Mouse (Mus musculus): ENCODE data around the gene Trim3. TPM values are rescaled to one million over a fixed set of nuclear protein-coding genes. Genes with fewer than 3 reads are reported as not detected.

Gene Trim3
- polyA plus RNA-seq, 2 experiments: 35.1 to 68.3 TPM

DNA sequence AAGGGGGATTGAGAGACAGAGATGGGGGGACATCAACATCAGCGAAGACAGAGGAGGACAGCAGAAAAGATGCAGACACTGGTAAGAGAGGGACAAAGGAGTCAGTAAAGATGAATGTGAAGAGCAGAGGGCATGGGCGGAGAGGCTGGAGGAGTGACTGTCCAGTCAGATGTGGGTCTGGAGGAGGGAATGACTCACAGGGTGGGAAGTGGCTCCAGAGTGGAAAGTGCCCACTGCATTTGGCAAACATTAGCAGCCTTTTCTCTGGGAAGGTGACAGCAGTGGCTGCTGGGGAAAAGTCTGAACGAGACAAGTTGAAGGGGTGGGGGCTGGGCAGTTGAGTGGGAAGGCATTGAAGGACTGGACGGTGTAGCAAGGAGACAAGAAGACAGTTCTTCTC is 12.3 kb downstream of the Trim3 start:
- no peaks in the 10 kb centered on the region for H3K4me1 ChIP-seq (ENCODE audit: control insufficient read depth, insufficient read depth, low read length)
- no peak overlapping the region for H3K27ac ChIP-seq (replicated peaks; ENCODE audit: low read depth, low read length)
- no peak for ATAC-seq (ENCODE audit: low FRiP score, low read depth)
- H3K4me3 ChIP-seq (replicated peaks; ENCODE audit: low read length): no peak overlapping the region
- 78% methylated on average over 4 of the region's 4 CpGs for WGBS
- H3K36me3 ChIP-seq (ENCODE audit: control insufficient read depth, insufficient read depth, low read length): peaks cover 79% of the 10 kb centered on the region
- no peak overlapping the region for H3K9ac ChIP-seq (ENCODE audit: low read depth, low read length, severe bottlenecking)
- H3K4me2 ChIP-seq (replicated peaks; ENCODE audit: low read depth, low read length, severe bottlenecking): no peak overlapping the region
- no peak for DNase-seq (ENCODE audit: low spot score)
- no peaks in the 10 kb centered on the region for H3K9me3 ChIP-seq (ENCODE audit: control insufficient read depth, low read length)
- no peak for TF ChIP-seq POLR2A (IDR thresholded peaks at IDR 0.05; ENCODE audit: borderline replicate concordance, extremely low read depth, insufficient read depth, insufficient read length)
- H3K27me3 ChIP-seq (ENCODE audit: control insufficient read depth, insufficient read depth, low read length): no peaks in the 10 kb centered on the region

DNA sequence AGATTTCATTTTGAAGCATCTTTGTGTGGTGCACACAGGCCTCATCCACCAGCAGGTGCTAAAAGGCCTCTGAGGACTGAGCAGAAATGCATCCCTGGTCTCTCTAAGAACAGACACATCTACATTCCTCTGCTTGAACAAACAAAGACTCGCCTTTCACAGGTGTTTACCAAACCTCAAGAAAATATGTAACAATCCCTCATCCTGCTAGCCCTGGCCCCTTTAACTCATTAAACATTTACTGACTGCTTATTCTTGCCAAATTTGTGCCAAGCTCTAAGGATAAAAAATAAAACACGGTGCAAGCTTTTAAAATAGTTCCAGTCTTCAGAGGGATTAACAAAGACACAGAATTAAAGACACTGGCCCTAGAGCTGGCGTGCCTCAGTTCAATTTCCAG is 13.7 kb downstream of the Trim3 start:
- Histone ChIP-seq H3K9me3 (ENCODE audit: control insufficient read depth, low read length) (no peaks in the 10 kb centered on the region), H3K27me3 (ENCODE audit: control insufficient read depth, insufficient read depth, low read length) (no peaks in the 10 kb centered on the region), H3K4me2 (replicated peaks; ENCODE audit: low read depth, low read length, severe bottlenecking) (no peak overlapping the region), H3K9ac (ENCODE audit: low read depth, low read length, severe bottlenecking) (no peak overlapping the region), H3K36me3 (ENCODE audit: control insufficient read depth, insufficient read depth, low read length) (peaks cover 85% of the 10 kb centered on the region), H3K4me1 (ENCODE audit: control insufficient read depth, insufficient read depth, low read length) (no peaks in the 10 kb centered on the region), H3K27ac (replicated peaks; ENCODE audit: low read depth, low read length) (no peak overlapping the region), H3K4me3 (replicated peaks; ENCODE audit: low read length) (no peak overlapping the region)
- WGBS: 70% methylated on average over 3 of the region's 3 CpGs
- no peak for DNase-seq (ENCODE audit: low spot score)
- no peak for TF ChIP-seq POLR2A (IDR thresholded peaks at IDR 0.05; ENCODE audit: borderline replicate concordance, extremely low read depth, insufficient read depth, insufficient read length)
- ATAC-seq (ENCODE audit: low FRiP score, low read depth): no peak

DNA sequence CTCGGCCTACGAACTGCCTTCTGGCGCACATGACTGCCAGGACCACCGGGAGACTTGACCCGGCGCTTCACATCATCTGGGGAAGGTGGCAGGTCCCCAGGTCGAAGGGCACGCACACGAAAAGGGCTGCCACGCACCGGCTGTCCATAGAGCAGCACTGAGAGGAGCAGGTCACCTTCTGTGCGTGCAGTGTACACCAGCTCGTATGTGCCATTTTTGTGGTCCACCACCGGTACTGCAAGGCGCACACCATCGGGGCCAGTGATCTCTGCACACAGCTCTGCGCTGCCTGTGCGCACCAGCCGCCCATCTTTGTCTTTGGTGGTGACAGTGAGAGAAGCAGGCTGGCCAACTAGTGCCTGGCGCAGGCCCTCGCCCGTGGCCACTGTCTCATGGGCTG is 15.6 kb downstream of the Trim3 start:
- WGBS: 96% methylated on average over 22 of the region's 22 CpGs
- Histone ChIP-seq H3K4me1 (ENCODE audit: control insufficient read depth, insufficient read depth, low read length) (no peaks in the 10 kb centered on the region), H3K27me3 (ENCODE audit: control insufficient read depth, insufficient read depth, low read length) (no peaks in the 10 kb centered on the region), H3K4me3 (replicated peaks; ENCODE audit: low read length) (no peak overlapping the region), H3K9me3 (ENCODE audit: control insufficient read depth, low read length) (no peaks in the 10 kb centered on the region), H3K36me3 (ENCODE audit: control insufficient read depth, insufficient read depth, low read length) (peaks cover 85% of the 10 kb centered on the region), H3K27ac (replicated peaks; ENCODE audit: low read depth, low read length) (no peak overlapping the region), H3K4me2 (replicated peaks; ENCODE audit: low read depth, low read length, severe bottlenecking) (no peak overlapping the region), H3K9ac (ENCODE audit: low read depth, low read length, severe bottlenecking) (no peak overlapping the region)
- DNase-seq (ENCODE audit: low spot score): no peak
- no peak for TF ChIP-seq POLR2A (IDR thresholded peaks at IDR 0.05; ENCODE audit: borderline replicate concordance, extremely low read depth, insufficient read depth, insufficient read length)
- no peak for ATAC-seq (ENCODE audit: low FRiP score, low read depth)

DNA sequence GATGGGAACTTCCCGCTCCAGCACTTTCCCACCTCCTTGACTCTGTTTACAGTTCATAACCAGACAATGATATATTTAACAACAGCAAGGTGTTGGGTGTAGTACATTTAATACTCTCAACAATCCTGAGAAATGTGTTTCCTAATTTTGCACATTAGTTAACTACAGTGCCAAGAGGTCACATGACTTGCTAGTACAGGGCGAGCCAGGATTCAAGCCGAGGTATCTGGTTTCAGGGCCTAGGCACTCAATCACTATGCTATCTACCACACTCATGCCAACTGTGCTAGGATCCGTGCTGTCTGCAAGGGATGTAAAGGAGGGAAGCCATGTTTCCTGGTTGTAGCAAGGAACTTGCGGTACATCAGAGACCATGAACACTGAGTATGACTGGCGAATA is 16.8 kb downstream of the Trim3 start:
- H3K4me3 ChIP-seq (replicated peaks; ENCODE audit: low read length): no peak overlapping the region
- 83% methylated on average over 6 of the region's 6 CpGs for WGBS
- no peak overlapping the region for H3K4me2 ChIP-seq (replicated peaks; ENCODE audit: low read depth, low read length, severe bottlenecking)
- H3K36me3 ChIP-seq (ENCODE audit: control insufficient read depth, insufficient read depth, low read length): peaks cover 95% of the 10 kb centered on the region
- no peak overlapping the region for H3K27ac ChIP-seq (replicated peaks; ENCODE audit: low read depth, low read length)
- DNase-seq (ENCODE audit: low spot score) (no peak), ATAC-seq (ENCODE audit: low FRiP score, low read depth) (no peak)
- H3K27me3 ChIP-seq (ENCODE audit: control insufficient read depth, insufficient read depth, low read length): no peaks in the 10 kb centered on the region
- H3K9ac ChIP-seq (ENCODE audit: low read depth, low read length, severe bottlenecking): no peak overlapping the region
- H3K9me3 ChIP-seq (ENCODE audit: control insufficient read depth, low read length): no peaks in the 10 kb centered on the region
- no peak for TF ChIP-seq POLR2A (IDR thresholded peaks at IDR 0.05; ENCODE audit: borderline replicate concordance, extremely low read depth, insufficient read depth, insufficient read length)
- H3K4me1 ChIP-seq (ENCODE audit: control insufficient read depth, insufficient read depth, low read length): no peaks in the 10 kb centered on the region

DNA sequence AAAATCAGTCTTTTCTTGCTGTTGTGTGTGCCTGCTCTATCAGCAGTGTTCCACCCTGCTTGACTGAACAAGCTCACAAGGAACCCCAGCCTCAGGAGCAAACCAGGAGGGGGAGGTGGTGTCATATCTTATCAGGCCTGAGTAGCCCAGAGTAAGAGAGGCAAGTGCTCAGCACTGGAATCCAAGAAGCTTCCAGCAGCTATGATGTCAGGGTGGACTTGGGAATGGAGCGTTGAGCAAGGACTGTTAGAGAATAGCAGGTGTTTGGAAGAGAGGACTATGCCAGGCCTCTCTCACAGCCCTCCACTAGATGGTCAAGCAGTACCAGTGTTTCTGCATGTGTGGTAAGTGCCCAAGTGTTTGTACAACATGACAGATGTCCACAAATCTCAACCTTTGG is 17.7 kb downstream of the Trim3 start:
- no peak for ATAC-seq (ENCODE audit: low FRiP score, low read depth)
- H3K9me3 ChIP-seq (ENCODE audit: control insufficient read depth, low read length): no peaks in the 10 kb centered on the region
- H3K36me3 ChIP-seq (ENCODE audit: control insufficient read depth, insufficient read depth, low read length): peaks cover 95% of the 10 kb centered on the region
- H3K27me3 ChIP-seq (ENCODE audit: control insufficient read depth, insufficient read depth, low read length): no peaks in the 10 kb centered on the region
- DNase-seq (ENCODE audit: low spot score): no peak
- H3K9ac ChIP-seq (ENCODE audit: low read depth, low read length, severe bottlenecking): no peak overlapping the region
- H3K4me1 ChIP-seq (ENCODE audit: control insufficient read depth, insufficient read depth, low read length): no peaks in the 10 kb centered on the region
- H3K27ac ChIP-seq (replicated peaks; ENCODE audit: low read depth, low read length): no peak overlapping the region
- no peak overlapping the region for H3K4me2 ChIP-seq (replicated peaks; ENCODE audit: low read depth, low read length, severe bottlenecking)
- no peak overlapping the region for H3K4me3 ChIP-seq (replicated peaks; ENCODE audit: low read length)
- no peak for TF ChIP-seq POLR2A (IDR thresholded peaks at IDR 0.05; ENCODE audit: borderline replicate concordance, extremely low read depth, insufficient read depth, insufficient read length)
- WGBS: 89% methylated on average over 1 of the region's 1 CpGs

DNA sequence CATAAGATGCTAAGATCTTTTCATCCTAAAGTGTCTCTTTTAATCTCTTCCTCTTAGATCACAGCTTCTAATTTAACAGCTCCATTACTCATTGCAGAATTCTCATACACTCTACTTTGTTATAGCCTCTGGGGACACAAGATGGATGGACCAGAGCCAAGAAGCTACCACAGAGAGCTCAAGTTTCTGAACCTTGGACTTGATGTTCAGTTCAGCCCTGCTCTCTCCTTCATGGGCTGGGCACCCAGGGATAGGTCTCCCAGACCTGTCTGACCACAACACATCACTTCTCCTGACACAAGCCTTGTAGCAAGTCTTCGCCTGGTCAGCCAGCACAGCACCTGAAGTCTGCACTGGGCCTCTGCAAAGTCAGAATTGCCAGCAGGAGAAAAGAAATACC is 19.0 kb downstream of the Trim3 start:
- H3K9ac ChIP-seq (ENCODE audit: low read depth, low read length, severe bottlenecking): no peak overlapping the region
- DNase-seq (ENCODE audit: low spot score): no peak
- 84% methylated on average over 1 of the region's 1 CpGs for WGBS
- H3K9me3 ChIP-seq (ENCODE audit: control insufficient read depth, low read length): no peaks in the 10 kb centered on the region
- no peak for ATAC-seq (ENCODE audit: low FRiP score, low read depth)
- peaks cover 96% of the 10 kb centered on the region for H3K36me3 ChIP-seq (ENCODE audit: control insufficient read depth, insufficient read depth, low read length)
- no peak overlapping the region for H3K27ac ChIP-seq (replicated peaks; ENCODE audit: low read depth, low read length)
- no peak overlapping the region for H3K4me3 ChIP-seq (replicated peaks; ENCODE audit: low read length)
- no peak for TF ChIP-seq POLR2A (IDR thresholded peaks at IDR 0.05; ENCODE audit: borderline replicate concordance, extremely low read depth, insufficient read depth, insufficient read length)
- no peak overlapping the region for H3K4me2 ChIP-seq (replicated peaks; ENCODE audit: low read depth, low read length, severe bottlenecking)
- H3K27me3 ChIP-seq (ENCODE audit: control insufficient read depth, insufficient read depth, low read length): no peaks in the 10 kb centered on the region
- H3K4me1 ChIP-seq (ENCODE audit: control insufficient read depth, insufficient read depth, low read length): no peaks in the 10 kb centered on the region

All from limb, embryonic 14.5 days (tissue).